Mouse (Mus musculus): Measurements from ENCODE around the gene Defb19. TPM values are rescaled to one million over a fixed set of nuclear protein-coding genes. Genes with fewer than 3 reads are reported as not detected.

The Defb19 gene
- polyA plus RNA-seq, 1 experiment from 2014 or later: not detected

GRCm38 (mm10) chr2:152604057-152604456 is 23.9 kb upstream of the Defb19 start, which contains the start of gene Defb36:
Gene Defb36 (plus strand): TSS chr2:152604327.
- Histone ChIP-seq H3K9me3 (ENCODE audit: control insufficient read depth, low read depth, low read length) (no peaks in the 10 kb centered on the region), H3K4me3 (ENCODE audit: low read depth, low read length) (no peak within 1 kb of the TSS), H3K4me2 (replicated peaks; ENCODE audit: low read depth, low read length) (no peak within 1 kb of the TSS), H3K9ac (replicated peaks; ENCODE audit: low read depth, low read length) (no peak within 1 kb of the TSS), H3K27ac (ENCODE audit: low read length) (no peak within 1 kb of the TSS), H3K36me3 (ENCODE audit: control insufficient read depth, insufficient read depth, low read length) (no peaks in the 10 kb centered on the region), H3K27me3 (ENCODE audit: control insufficient read depth, insufficient read depth, low read length) (no peaks in the 10 kb centered on the region), H3K4me1 (ENCODE audit: control insufficient read depth, insufficient read depth, low read length) (0 out of 2 replicates have a peak, but pooled peaks cover 3% of the 10 kb centered on the region)
- ATAC-seq (ENCODE audit: insufficient number of reproducible peaks, insufficient read depth, low FRiP score, low read depth): no peak
- WGBS: 80% methylated on average over 15 of the region's 15 CpGs

- H3K4me2 ChIP-seq (replicated peaks; ENCODE audit: low read depth, low read length): no peak overlapping the region
- H3K9me3 ChIP-seq (ENCODE audit: control insufficient read depth, low read depth, low read length): no peaks in the 10 kb centered on the region
- no peak overlapping the region for H3K9ac ChIP-seq (replicated peaks; ENCODE audit: low read depth, low read length)
- no peak overlapping the region for H3K27ac ChIP-seq (ENCODE audit: low read length)
- WGBS: 71% methylated on average over 4 of the region's 4 CpGs
- no peak overlapping the region for H3K4me3 ChIP-seq (ENCODE audit: low read depth, low read length)
- no peaks in the 10 kb centered on the region for H3K36me3 ChIP-seq (ENCODE audit: control insufficient read depth, insufficient read depth, low read length)
- no peaks in the 10 kb centered on the region for H3K27me3 ChIP-seq (ENCODE audit: control insufficient read depth, insufficient read depth, low read length)
- H3K4me1 ChIP-seq (ENCODE audit: control insufficient read depth, insufficient read depth, low read length): no peaks in the 10 kb centered on the region
- ATAC-seq (ENCODE audit: insufficient number of reproducible peaks, insufficient read depth, low FRiP score, low read depth): no peak
Observed at GRCm38 (mm10) chr2:152601275-152601960, 21.3 kb upstream of the Defb19 start.

- Histone ChIP-seq H3K4me1 (ENCODE audit: control insufficient read depth, insufficient read depth, low read length) (no peaks in the 10 kb centered on the region), H3K27ac (ENCODE audit: low read length) (no peak overlapping the region), H3K9me3 (ENCODE audit: control insufficient read depth, low read depth, low read length) (no peaks in the 10 kb centered on the region), H3K9ac (replicated peaks; ENCODE audit: low read depth, low read length) (no peak overlapping the region), H3K27me3 (ENCODE audit: control insufficient read depth, insufficient read depth, low read length) (no peaks in the 10 kb centered on the region), H3K4me3 (ENCODE audit: low read depth, low read length) (no peak overlapping the region), H3K36me3 (ENCODE audit: control insufficient read depth, insufficient read depth, low read length) (no peaks in the 10 kb centered on the region), H3K4me2 (replicated peaks; ENCODE audit: low read depth, low read length) (no peak overlapping the region)
- WGBS: 52% methylated on average over 6 of the region's 6 CpGs
- no peak for ATAC-seq (ENCODE audit: insufficient number of reproducible peaks, insufficient read depth, low FRiP score, low read depth)
Observed at GRCm38 (mm10) chr2:152600076-152600475, 20.0 kb upstream of the Defb19 start.

- no peak within 1 kb of the TSS for H3K4me2 ChIP-seq (replicated peaks; ENCODE audit: low read depth, low read length)
- ATAC-seq (ENCODE audit: insufficient number of reproducible peaks, insufficient read depth, low FRiP score, low read depth): no peak
- no peaks in the 10 kb centered on the region for H3K27me3 ChIP-seq (ENCODE audit: control insufficient read depth, insufficient read depth, low read length)
- H3K9me3 ChIP-seq (ENCODE audit: control insufficient read depth, low read depth, low read length): no peaks in the 10 kb centered on the region
- 65% methylated on average over 7 of the region's 7 CpGs for WGBS
- no peaks in the 10 kb centered on the region for H3K36me3 ChIP-seq (ENCODE audit: control insufficient read depth, insufficient read depth, low read length)
- no peak within 1 kb of the TSS for H3K27ac ChIP-seq (ENCODE audit: low read length)
- no peaks in the 10 kb centered on the region for H3K4me1 ChIP-seq (ENCODE audit: control insufficient read depth, insufficient read depth, low read length)
- no peak within 1 kb of the TSS for H3K4me3 ChIP-seq (ENCODE audit: low read depth, low read length)
- no peak within 1 kb of the TSS for H3K9ac ChIP-seq (replicated peaks; ENCODE audit: low read depth, low read length)
Observed at GRCm38 (mm10) chr2:152599299-152599698, 19.2 kb upstream of the Defb19 start, which contains the start of gene Defb45. Gene Defb45 (minus strand): TSS chr2:152599399.

GRCm38 (mm10) chr2:152589021-152589420 is 8.9 kb upstream of the Defb19 start:
- H3K4me1 ChIP-seq (ENCODE audit: control insufficient read depth, insufficient read depth, low read length): no peaks in the 10 kb centered on the region
- H3K36me3 ChIP-seq (ENCODE audit: control insufficient read depth, insufficient read depth, low read length): no peaks in the 10 kb centered on the region
- H3K4me3 ChIP-seq (ENCODE audit: low read depth, low read length): no peak overlapping the region
- H3K27me3 ChIP-seq (ENCODE audit: control insufficient read depth, insufficient read depth, low read length): no peaks in the 10 kb centered on the region
- no peak overlapping the region for H3K9ac ChIP-seq (replicated peaks; ENCODE audit: low read depth, low read length)
- WGBS: 28% methylated on average over 6 of the region's 6 CpGs
- no peak for ATAC-seq (ENCODE audit: insufficient number of reproducible peaks, insufficient read depth, low FRiP score, low read depth)
- no peak overlapping the region for H3K4me2 ChIP-seq (replicated peaks; ENCODE audit: low read depth, low read length)
- no peaks in the 10 kb centered on the region for H3K9me3 ChIP-seq (ENCODE audit: control insufficient read depth, low read depth, low read length)
- no peak overlapping the region for H3K27ac ChIP-seq (ENCODE audit: low read length)

GRCm38 (mm10) chr2:152588450-152588849 is 8.3 kb upstream of the Defb19 start:
- no peaks in the 10 kb centered on the region for H3K9me3 ChIP-seq (ENCODE audit: control insufficient read depth, low read depth, low read length)
- no peaks in the 10 kb centered on the region for H3K36me3 ChIP-seq (ENCODE audit: control insufficient read depth, insufficient read depth, low read length)
- WGBS: 19% methylated on average over 2 of the region's 2 CpGs
- no peak overlapping the region for H3K4me2 ChIP-seq (replicated peaks; ENCODE audit: low read depth, low read length)
- H3K27me3 ChIP-seq (ENCODE audit: control insufficient read depth, insufficient read depth, low read length): no peaks in the 10 kb centered on the region
- no peaks in the 10 kb centered on the region for H3K4me1 ChIP-seq (ENCODE audit: control insufficient read depth, insufficient read depth, low read length)
- H3K27ac ChIP-seq (ENCODE audit: low read length): no peak overlapping the region
- H3K9ac ChIP-seq (replicated peaks; ENCODE audit: low read depth, low read length): no peak overlapping the region
- no peak for ATAC-seq (ENCODE audit: insufficient number of reproducible peaks, insufficient read depth, low FRiP score, low read depth)
- no peak overlapping the region for H3K4me3 ChIP-seq (ENCODE audit: low read depth, low read length)

GRCm38 (mm10) chr2:152586926-152587560 is 6.9 kb upstream of the Defb19 start:
- Histone ChIP-seq H3K36me3 (ENCODE audit: control insufficient read depth, insufficient read depth, low read length) (no peaks in the 10 kb centered on the region), H3K4me1 (ENCODE audit: control insufficient read depth, insufficient read depth, low read length) (no peaks in the 10 kb centered on the region), H3K4me2 (replicated peaks; ENCODE audit: low read depth, low read length) (no peak overlapping the region), H3K27ac (ENCODE audit: low read length) (no peak overlapping the region), H3K9me3 (ENCODE audit: control insufficient read depth, low read depth, low read length) (no peaks in the 10 kb centered on the region), H3K4me3 (ENCODE audit: low read depth, low read length) (no peak overlapping the region), H3K27me3 (ENCODE audit: control insufficient read depth, insufficient read depth, low read length) (no peaks in the 10 kb centered on the region), H3K9ac (replicated peaks; ENCODE audit: low read depth, low read length) (no peak overlapping the region)
- WGBS: 70% methylated on average over 4 of the region's 4 CpGs
- no peak for ATAC-seq (ENCODE audit: insufficient number of reproducible peaks, insufficient read depth, low FRiP score, low read depth)

GRCm38 (mm10) chr2:152580612-152581011 is 500 bp upstream of the Defb19 start:
- WGBS: 78% methylated on average over 11 of the region's 11 CpGs
- ATAC-seq (ENCODE audit: insufficient number of reproducible peaks, insufficient read depth, low FRiP score, low read depth): no peak

More at GRCm38 (mm10) chr2:152580612-152581011, 500 bp upstream of the Defb19 start:
- no peak overlapping the region for H3K27ac ChIP-seq (ENCODE audit: low read length)
- no peaks in the 10 kb centered on the region for H3K9me3 ChIP-seq (ENCODE audit: control insufficient read depth, low read depth, low read length)
- no peaks in the 10 kb centered on the region for H3K4me1 ChIP-seq (ENCODE audit: control insufficient read depth, insufficient read depth, low read length)
- H3K36me3 ChIP-seq (ENCODE audit: control insufficient read depth, insufficient read depth, low read length): no peaks in the 10 kb centered on the region
- H3K9ac ChIP-seq (replicated peaks; ENCODE audit: low read depth, low read length): no peak overlapping the region
- H3K4me2 ChIP-seq (replicated peaks; ENCODE audit: low read depth, low read length): no peak overlapping the region
- no peaks in the 10 kb centered on the region for H3K27me3 ChIP-seq (ENCODE audit: control insufficient read depth, insufficient read depth, low read length)
- H3K4me3 ChIP-seq (ENCODE audit: low read depth, low read length): no peak overlapping the region

Data from stomach, embryonic 14.5 days (tissue).